Mouse (Mus musculus) liver, embryonic 11.5 days (tissue): Measurements from ENCODE around the gene Cpn2. TPM values are rescaled to one million over a fixed set of nuclear protein-coding genes. Genes with fewer than 3 reads are reported as not detected.

Source experiments
- ATAC-seq: fragments of 200-750 bp; cut with Nextera tagmentation; replicated peaks from 2 replicates; pipeline ENCODE4 v1.8.0; 2017; ENCODE audit warnings: moderate number of reproducible peaks, mild to moderate bottlenecking, moderate TSS enrichment, moderate library complexity; ENCODE audit not compliant: low FRiP score
- DNase-seq: peaks from one replicate; pipeline ENCODE4 v3.0.0-alpha.2; 2017; ENCODE audit warnings: low spot score
- H3K27ac ChIP-seq: fragments of 300-500 bp; sonication (generic); 2 replicates; pipeline ENCODE4 v1.5.1; 2014; ENCODE audit warnings: mild to moderate bottlenecking, low read depth, low read length, control low read depth
- H3K27me3 ChIP-seq: fragments of 300-500 bp; sonication (generic); replicated peaks from 2 replicates; pipeline ENCODE4 v1.6.1; 2014; ENCODE audit warnings: low read length, mixed read lengths; ENCODE audit not compliant: control insufficient read depth, insufficient read depth
- H3K36me3 ChIP-seq: fragments of 300-500 bp; sonication (generic); 2 replicates; pipeline ENCODE4 v1.6.1; 2014; ENCODE audit warnings: mild to moderate bottlenecking, low read length, moderate library complexity, mixed read lengths; ENCODE audit not compliant: control insufficient read depth, insufficient read depth
- H3K4me1 ChIP-seq: fragments of 300-500 bp; sonication (generic); replicated peaks from 2 replicates; pipeline ENCODE4 v1.6.1; 2014; ENCODE audit warnings: low read length, mixed read lengths; ENCODE audit not compliant: control insufficient read depth, insufficient read depth
- H3K4me2 ChIP-seq: fragments of 300-500 bp; sonication (generic); 2 replicates; pipeline ENCODE4 v1.6.1; 2014; ENCODE audit warnings: mild to moderate bottlenecking, control low read depth, moderate library complexity
- H3K4me3 ChIP-seq: fragments of 300-500 bp; sonication (generic); 2 replicates; pipeline ENCODE4 v1.5.1; 2014; ENCODE audit warnings: low read depth, low read length, control low read depth
- H3K9ac ChIP-seq: fragments of 300-500 bp; sonication (generic); 2 replicates; pipeline ENCODE4 v1.6.1; 2014; ENCODE audit warnings: low read depth, low read length, control low read depth
- H3K9me3 ChIP-seq: fragments of 300-500 bp; sonication (generic); 2 replicates; pipeline ENCODE4 v1.6.1; 2016; ENCODE audit warnings: low read length, inconsistent platforms, mixed read lengths; ENCODE audit not compliant: control insufficient read depth
- WGBS: fragments of 180-500 bp; shearing (Covaris S2); extraction: QIAGEN DNeasy Blood & Tissue Kit; methylation state at CpG from one replicate; pipeline ENCODE4 v1.1.7; 2014; 5-methylcytosine and 5-hydroxymethylcytosine counted together
- polyA plus RNA-seq: library from polyadenylated mRNA; unstranded; fragments of >200 nt; fragmentation: Nextera tagmentation; extraction: Ambion mirVana; gene quantifications from 2 replicates; pipeline ENCODE4 v1.2.1, GENCODE M21; 2014

Gene Cpn2
- polyA plus RNA-seq, 1 experiment from 2014 or later: 1.5 TPM

GRCm38 (mm10) chr16:30306102-30306501 is 38.8 kb upstream of the Cpn2 start:
- ATAC-seq (no peak), DNase-seq (peak; percentile 20)
- H3K27me3 ChIP-seq: peaks cover 32% of the 10 kb centered on the region
- H3K4me3 ChIP-seq: no peak overlapping the region
- H3K36me3 ChIP-seq: no peaks in the 10 kb centered on the region
- WGBS: 82% methylated on average over 4 of the region's 4 CpGs
- H3K27ac ChIP-seq: no peak overlapping the region
- peaks cover 22% of the 10 kb centered on the region for H3K4me1 ChIP-seq
- H3K4me2 ChIP-seq: no peak overlapping the region
- H3K9ac ChIP-seq: no peak overlapping the region
- no peaks in the 10 kb centered on the region for H3K9me3 ChIP-seq

GRCm38 (mm10) chr16:30304236-30304635 is 36.9 kb upstream of the Cpn2 start:
- Histone ChIP-seq H3K27ac (no peak overlapping the region), H3K4me2 (no peak overlapping the region), H3K9ac (no peak overlapping the region), H3K4me1 (peaks cover 9% of the 10 kb centered on the region), H3K4me3 (no peak overlapping the region), H3K9me3 (no peaks in the 10 kb centered on the region), H3K27me3 (peaks cover 24% of the 10 kb centered on the region), H3K36me3 (no peaks in the 10 kb centered on the region)
- no peak for ATAC-seq
- 56% methylated on average over 5 of the region's 5 CpGs for WGBS
- DNase-seq: peak; percentile 22

- H3K4me3 ChIP-seq: no peak overlapping the region
- H3K4me2 ChIP-seq: no peak overlapping the region
- H3K4me1 ChIP-seq: peaks cover 2% of the 10 kb centered on the region
- DNase-seq (peak; percentile 21), ATAC-seq (no peak)
- H3K9me3 ChIP-seq: no peaks in the 10 kb centered on the region
- H3K27me3 ChIP-seq: peaks cover 19% of the 10 kb centered on the region
- H3K27ac ChIP-seq: no peak overlapping the region
- WGBS: 69% methylated on average over 2 of the region's 2 CpGs
- H3K9ac ChIP-seq: no peak overlapping the region
- no peaks in the 10 kb centered on the region for H3K36me3 ChIP-seq
Observed at GRCm38 (mm10) chr16:30303411-30303810, 36.1 kb upstream of the Cpn2 start.

GRCm38 (mm10) chr16:30302686-30303085 is 35.4 kb upstream of the Cpn2 start:
- H3K27me3 ChIP-seq: peaks cover 12% of the 10 kb centered on the region
- no peak overlapping the region for H3K27ac ChIP-seq
- no peak overlapping the region for H3K9ac ChIP-seq
- no peaks in the 10 kb centered on the region for H3K4me1 ChIP-seq
- no peak overlapping the region for H3K4me2 ChIP-seq
- no peaks in the 10 kb centered on the region for H3K9me3 ChIP-seq
- no peaks in the 10 kb centered on the region for H3K36me3 ChIP-seq
- 77% methylated on average over 6 of the region's 6 CpGs for WGBS
- no peak overlapping the region for H3K4me3 ChIP-seq
- DNase-seq (no peak), ATAC-seq (no peak)

GRCm38 (mm10) chr16:30299711-30300277 is 32.5 kb upstream of the Cpn2 start:
- WGBS: 49% methylated on average over 10 of the region's 10 CpGs
- no peak overlapping the region for H3K4me2 ChIP-seq
- no peak for ATAC-seq
- H3K27me3 ChIP-seq: peaks cover 6% of the 10 kb centered on the region; the same call in 1 of the 2 replicates
- H3K4me3 ChIP-seq: no peak overlapping the region
- H3K27ac ChIP-seq: no peak overlapping the region
- DNase-seq: no peak
- H3K36me3 ChIP-seq: no peaks in the 10 kb centered on the region
- no peak overlapping the region for H3K9ac ChIP-seq
- H3K4me1 ChIP-seq: no peaks in the 10 kb centered on the region
- no peaks in the 10 kb centered on the region for H3K9me3 ChIP-seq

GRCm38 (mm10) chr16:30297450-30297849 is 30.2 kb upstream of the Cpn2 start:
- Histone ChIP-seq H3K36me3 (no peaks in the 10 kb centered on the region), H3K27me3 (peaks cover 6% of the 10 kb centered on the region; the same call in 1 of the 2 replicates), H3K4me2 (no peak overlapping the region), H3K27ac (no peak overlapping the region), H3K4me1 (no peaks in the 10 kb centered on the region), H3K4me3 (no peak overlapping the region), H3K9me3 (no peaks in the 10 kb centered on the region), H3K9ac (no peak overlapping the region)
- WGBS: 84% methylated on average over 7 of the region's 7 CpGs
- DNase-seq: no peak
- no peak for ATAC-seq

- Histone ChIP-seq H3K27me3 (peaks cover 5% of the 10 kb centered on the region; the same call in 1 of the 2 replicates), H3K9me3 (no peaks in the 10 kb centered on the region), H3K4me2 (no peak overlapping the region), H3K4me3 (no peak overlapping the region), H3K36me3 (no peaks in the 10 kb centered on the region), H3K4me1 (no peaks in the 10 kb centered on the region), H3K27ac (no peak overlapping the region), H3K9ac (no peak overlapping the region)
- no peak for DNase-seq
- no peak for ATAC-seq
- 80% methylated on average over 11 of the region's 11 CpGs for WGBS
Observed at GRCm38 (mm10) chr16:30296601-30297275, 29.4 kb upstream of the Cpn2 start.

GRCm38 (mm10) chr16:30295106-30295505 is 27.8 kb upstream of the Cpn2 start:
- DNase-seq (no peak), ATAC-seq (no peak)
- Histone ChIP-seq H3K4me1 (no peaks in the 10 kb centered on the region), H3K9ac (no peak overlapping the region), H3K27me3 (peaks cover 4% of the 10 kb centered on the region), H3K9me3 (no peaks in the 10 kb centered on the region), H3K4me2 (no peak overlapping the region), H3K4me3 (no peak overlapping the region), H3K27ac (no peak overlapping the region), H3K36me3 (no peaks in the 10 kb centered on the region)
- 80% methylated on average over 7 of the region's 7 CpGs for WGBS

GRCm38 (mm10) chr16:30290436-30290835 is 23.1 kb upstream of the Cpn2 start:
- Histone ChIP-seq H3K9me3 (no peaks in the 10 kb centered on the region), H3K27me3 (peaks cover 6% of the 10 kb centered on the region), H3K36me3 (no peaks in the 10 kb centered on the region), H3K9ac (no peak overlapping the region), H3K4me1 (no peaks in the 10 kb centered on the region), H3K27ac (no peak overlapping the region), H3K4me2 (no peak overlapping the region), H3K4me3 (no peak overlapping the region)
- WGBS: 57% methylated on average over 6 of the region's 6 CpGs
- ATAC-seq: no peak
- DNase-seq: no peak
